Mouse (Mus musculus) bone marrow, adult 2 months (tissue): ENCODE data around the gene Vnn3.

ENCODE experiments used
- CTCF ChIP-seq: fragments of 200-500 bp; IDR thresholded peaks from 2 replicates; pipeline ENCODE4 v1.5.1; 2011; ENCODE audit warnings: low read length, control low read depth; ENCODE audit not compliant: control insufficient read depth, insufficient read depth
- POLR2A ChIP-seq: fragments of 200-500 bp; IDR thresholded peaks from 2 replicates; pipeline ENCODE4 v1.6.1; 2011; ENCODE audit warnings: low read depth, mild to moderate bottlenecking, control low read depth, low read length, borderline replicate concordance; ENCODE audit not compliant: control insufficient read depth

GRCm38 (mm10) chr10:23886060-23886459 lies 34.8 kb downstream of the Vnn3 start:
- TF ChIP-seq POLR2A (no peak), CTCF (no peak)
